Mouse (Mus musculus) forebrain, embryonic 14.5 days (tissue): ENCODE data around the gene Vps11. TPM values are rescaled to one million over a fixed set of nuclear protein-coding genes. Genes with fewer than 3 reads are reported as not detected.

ENCODE experiments used
- ATAC-seq: fragments of 200-750 bp; cut with Nextera tagmentation; 2 replicates; pipeline ENCODE4 v1.8.0; 2017; ENCODE audit warnings: mild to moderate bottlenecking, moderate library complexity
- DNase-seq: peaks from one replicate; pipeline ENCODE4 v3.0.0-alpha.2; 2015; ENCODE audit warnings: low spot score
- H3K27ac ChIP-seq: fragments of 300-500 bp; sonication (generic); 2 replicates; pipeline ENCODE4 v1.5.1; 2014; ENCODE audit warnings: low read depth, mild to moderate bottlenecking, control low read depth, low read length, moderate library complexity
- H3K27me3 ChIP-seq: fragments of 300-500 bp; sonication (generic); replicated peaks from 2 replicates; pipeline ENCODE4 v1.6.1; 2014; ENCODE audit warnings: low read length, control low read depth, mixed read lengths; ENCODE audit not compliant: control insufficient read depth, insufficient read depth
- H3K36me3 ChIP-seq: fragments of 300-500 bp; sonication (generic); 2 replicates; pipeline ENCODE4 v1.6.1; 2014; ENCODE audit warnings: low read length, control low read depth; ENCODE audit not compliant: control insufficient read depth, insufficient read depth
- H3K4me1 ChIP-seq: fragments of 300-500 bp; sonication (generic); 2 replicates; pipeline ENCODE4 v1.6.1; 2014; ENCODE audit warnings: antibody characterized with exemption, low read length, control low read depth; ENCODE audit not compliant: control insufficient read depth, insufficient read depth
- H3K4me2 ChIP-seq: fragments of 300-500 bp; sonication (generic); 2 replicates; pipeline ENCODE4 v1.6.1; 2014; ENCODE audit warnings: mild to moderate bottlenecking, control low read depth, low read length
- H3K4me3 ChIP-seq: fragments of 300-500 bp; sonication (generic); 2 replicates; pipeline ENCODE4 v1.5.1; 2014; ENCODE audit warnings: low read depth, low read length, control low read depth
- H3K9ac ChIP-seq: fragments of 300-500 bp; sonication (generic); 2 replicates; pipeline ENCODE4 v1.6.1; 2014; ENCODE audit warnings: mild to moderate bottlenecking, low read length, control low read depth, moderate library complexity
- H3K9me3 ChIP-seq: fragments of 300-500 bp; sonication (generic); replicated peaks from 2 replicates; pipeline ENCODE4 v1.6.1; 2016; ENCODE audit warnings: low read length, control low read depth, mixed read lengths; ENCODE audit not compliant: control insufficient read depth
- whole genome bisulfite sequencing: fragments of 180-500 bp; shearing (Covaris S2); extraction: QIAGEN DNeasy Blood & Tissue Kit; methylation state at CpG from one replicate; pipeline ENCODE4 v1.1.7; 2014; 5-methylcytosine and 5-hydroxymethylcytosine counted together
- polyA plus RNA-seq: library from polyadenylated mRNA; unstranded; fragments of >200 nt; fragmentation: Nextera tagmentation; extraction: Ambion mirVana; gene quantifications from 2 replicates; pipeline ENCODE4 v1.2.1, GENCODE M21; 2014

The Vps11 gene
- polyA plus RNA-seq, 1 experiment from 2014 or later = 33.3 TPM

DNA sequence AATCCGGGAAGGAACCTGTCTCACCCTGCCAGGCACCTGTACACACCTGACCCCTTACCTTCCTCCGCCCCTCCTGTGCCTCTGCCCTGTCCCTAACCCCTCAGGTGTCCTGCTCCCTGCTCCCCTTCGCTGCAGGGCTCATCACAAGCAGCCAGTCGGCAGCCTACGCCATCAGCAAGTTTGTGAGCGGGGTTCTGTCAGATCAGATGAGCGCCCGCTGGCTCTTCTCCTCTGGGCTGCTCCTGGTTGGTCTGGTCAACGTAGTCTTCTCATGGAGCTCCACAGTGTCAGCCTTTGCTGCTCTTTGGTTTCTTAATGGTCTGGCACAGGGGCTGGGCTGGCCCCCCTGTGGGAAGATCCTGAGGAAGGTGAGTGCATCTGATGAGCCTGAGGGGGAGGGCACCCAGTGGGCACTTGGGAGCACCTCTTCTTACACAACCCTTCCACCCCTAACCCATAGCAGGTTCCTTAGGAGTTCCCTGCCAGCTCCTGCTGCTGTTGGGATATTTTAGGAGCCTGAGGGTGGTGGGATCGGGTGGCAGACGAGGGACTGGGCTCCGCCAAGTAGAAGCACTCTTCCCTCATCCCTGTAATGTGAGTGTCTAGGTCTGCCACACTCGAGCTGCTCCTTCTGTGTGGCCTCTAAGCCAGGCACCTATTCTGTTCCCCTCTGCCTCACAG, 37.8 kb upstream of the Vps11 start:
- H3K9ac ChIP-seq = no peak overlapping the region
- no peaks in the 10 kb centered on the region for H3K27me3 ChIP-seq
- 0 out of 2 replicates have a peak, but pooled peaks cover 6% of the 10 kb centered on the region for H3K4me1 ChIP-seq
- ATAC-seq = no peak
- DNase-seq = no peak
- peaks cover 52% of the 10 kb centered on the region for H3K36me3 ChIP-seq
- H3K27ac ChIP-seq = no peak overlapping the region
- no peak overlapping the region for H3K4me3 ChIP-seq
- no peaks in the 10 kb centered on the region for H3K9me3 ChIP-seq
- 88% methylated on average over 13 of the region's 13 CpGs for WGBS
- H3K4me2 ChIP-seq = no peak overlapping the region

DNA sequence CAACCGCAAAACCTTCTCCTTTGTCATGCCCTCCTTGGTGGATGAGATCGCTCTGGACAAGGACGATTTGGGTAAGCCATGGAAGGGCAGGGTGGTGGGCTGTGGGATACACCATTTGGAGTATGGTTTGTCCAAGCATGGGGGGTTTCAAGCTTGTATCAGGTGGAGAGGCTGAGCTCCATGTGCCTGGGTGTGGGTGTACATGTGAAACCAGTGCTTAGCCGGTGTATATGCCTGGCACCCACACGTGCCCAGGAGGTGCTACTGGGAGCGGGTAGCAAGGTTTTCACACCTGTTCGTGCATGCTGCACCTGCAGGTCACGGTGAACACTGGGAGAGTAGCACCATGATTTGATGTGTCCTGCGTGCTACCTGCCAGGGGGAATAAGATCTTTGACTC, 37.1 kb upstream of the Vps11 start:
- 84% methylated on average over 9 of the region's 9 CpGs for whole genome bisulfite sequencing
- no peak overlapping the region for H3K27ac ChIP-seq
- peak overlapping the region; percentile 71 for H3K4me2 ChIP-seq
- H3K4me3 ChIP-seq = peak overlapping the region; percentile 66; the same call in 1 of the 2 replicates
- H3K36me3 ChIP-seq = peaks cover 45% of the 10 kb centered on the region
- DNase-seq = no peak
- no peaks in the 10 kb centered on the region for H3K9me3 ChIP-seq
- ATAC-seq = no peak
- no peaks in the 10 kb centered on the region for H3K27me3 ChIP-seq
- H3K9ac ChIP-seq = 0 out of 2 replicates have a peak overlapping the region, but pooled peaks have one; percentile 4
- H3K4me1 ChIP-seq = 0 out of 2 replicates have a peak, but pooled peaks cover 6% of the 10 kb centered on the region

- 15% methylated on average over 4 of the region's 4 CpGs for WGBS
- H3K27ac ChIP-seq = no peak overlapping the region
Observed at GRCm38 (mm10) chr9:44398087-44398486, 36.6 kb upstream of the Vps11 start.

GRCm38 (mm10) chr9:44396684-44397411, 35.4 kb upstream of the Vps11 start, which contains the start of gene Slc37a4:
TSS of gene Slc37a4 (plus strand) at chr9:44396852.
- no peaks in the 10 kb centered on the region for H3K9me3 ChIP-seq
- peak within 1 kb of the TSS; percentile 66 for H3K4me3 ChIP-seq
- H3K27me3 ChIP-seq = no peaks in the 10 kb centered on the region
- DNase-seq (peak; percentile 95), ATAC-seq (peak; percentile 97)
- H3K4me2 ChIP-seq = peak within 1 kb of the TSS; percentile 71
- H3K9ac ChIP-seq = peak within 1 kb of the TSS; percentile 69
- H3K27ac ChIP-seq = peak within 1 kb of the TSS; percentile 39; the same call in 1 of the 2 replicates
- H3K36me3 ChIP-seq = peaks cover 39% of the 10 kb centered on the region
- WGBS = under 1% methylated on average over 42 of the region's 43 CpGs
- H3K4me1 ChIP-seq = 0 out of 2 replicates have a peak, but pooled peaks cover 6% of the 10 kb centered on the region

More at GRCm38 (mm10) chr9:44398087-44398486, 36.6 kb upstream of the Vps11 start:
- DNase-seq (no peak), ATAC-seq (no peak)
- H3K4me2 ChIP-seq = peak overlapping the region; percentile 71
- H3K9ac ChIP-seq = peak overlapping the region; percentile 4; the same call in 1 of the 2 replicates
- peaks cover 40% of the 10 kb centered on the region for H3K36me3 ChIP-seq
- H3K4me3 ChIP-seq = peak overlapping the region; percentile 66
- H3K4me1 ChIP-seq = 0 out of 2 replicates have a peak, but pooled peaks cover 6% of the 10 kb centered on the region
- no peaks in the 10 kb centered on the region for H3K27me3 ChIP-seq
- H3K9me3 ChIP-seq = no peaks in the 10 kb centered on the region

- Histone ChIP-seq H3K4me1 (no peaks in the 10 kb centered on the region), H3K9ac (no peak overlapping the region), H3K9me3 (no peaks in the 10 kb centered on the region), H3K27me3 (no peaks in the 10 kb centered on the region), H3K4me2 (no peak overlapping the region), H3K4me3 (no peak overlapping the region), H3K27ac (no peak overlapping the region; the same call in 1 of the 2 replicates), H3K36me3 (peaks cover 61% of the 10 kb centered on the region)
- 32% methylated on average over 4 of the region's 4 CpGs for WGBS
- ATAC-seq (peak; percentile 61; the same call in 1 of the 2 replicates), DNase-seq (peak; percentile 72)
Observed at GRCm38 (mm10) chr9:44391466-44391865, 30.0 kb upstream of the Vps11 start.

DNA sequence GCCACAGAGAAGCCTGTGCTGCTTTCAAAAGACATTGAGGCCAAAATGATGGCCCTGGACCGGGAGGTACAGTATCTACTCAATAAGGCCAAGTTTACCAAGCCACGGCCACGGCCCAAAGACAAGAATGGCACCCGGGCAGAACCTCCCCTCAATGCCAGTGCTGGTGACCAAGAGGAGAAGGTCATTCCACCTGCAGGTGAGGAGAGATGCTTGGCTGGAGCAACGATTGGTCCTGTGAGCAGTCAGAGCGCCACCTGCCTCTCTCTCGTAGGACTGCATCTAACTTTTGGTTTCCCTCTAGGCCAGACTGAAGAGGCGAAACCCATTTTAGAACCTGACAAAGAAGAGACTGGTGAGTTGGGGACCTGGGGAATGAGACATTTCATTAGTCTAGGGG, 27.8 kb upstream of the Vps11 start:
- Histone ChIP-seq H3K4me3 (no peak overlapping the region), H3K27ac (no peak overlapping the region), H3K4me1 (no peaks in the 10 kb centered on the region), H3K4me2 (no peak overlapping the region), H3K9me3 (no peaks in the 10 kb centered on the region), H3K36me3 (peaks cover 83% of the 10 kb centered on the region), H3K27me3 (no peaks in the 10 kb centered on the region), H3K9ac (no peak overlapping the region)
- no peak for ATAC-seq
- DNase-seq = peak; percentile 59
- WGBS = 61% methylated on average over 8 of the region's 8 CpGs

- no peaks in the 10 kb centered on the region for H3K9me3 ChIP-seq
- no peak overlapping the region for H3K27ac ChIP-seq
- H3K4me3 ChIP-seq = no peak overlapping the region
- ATAC-seq (no peak), DNase-seq (no peak)
- peaks cover 97% of the 10 kb centered on the region for H3K36me3 ChIP-seq
- H3K9ac ChIP-seq = no peak overlapping the region
- H3K27me3 ChIP-seq = no peaks in the 10 kb centered on the region
- 85% methylated on average over 3 of the region's 3 CpGs for WGBS
- H3K4me1 ChIP-seq = no peaks in the 10 kb centered on the region
- H3K4me2 ChIP-seq = no peak overlapping the region
Observed at GRCm38 (mm10) chr9:44387221-44387620, 25.8 kb upstream of the Vps11 start.

- H3K27me3 ChIP-seq = no peaks in the 10 kb centered on the region
- DNase-seq (no peak), ATAC-seq (no peak)
- H3K4me3 ChIP-seq = no peak overlapping the region
- H3K27ac ChIP-seq = no peak overlapping the region
- H3K9me3 ChIP-seq = no peaks in the 10 kb centered on the region
- no peak overlapping the region for H3K4me2 ChIP-seq
- H3K36me3 ChIP-seq = peaks cover 88% of the 10 kb centered on the region
- no peak overlapping the region for H3K9ac ChIP-seq
- 94% methylated on average over 13 of the region's 13 CpGs for WGBS
- H3K4me1 ChIP-seq = peaks cover 8% of the 10 kb centered on the region
Observed at GRCm38 (mm10) chr9:44384596-44384995, 23.1 kb upstream of the Vps11 start.
